Mouse (Mus musculus): ENCODE results near the gene Mier1.
"Not testable (repeated sequence)": the region's sequence is repeated elsewhere in the genome, so short reads cannot be mapped to it uniquely, and the experiment has no call there.

Gene Mier1

DNA sequence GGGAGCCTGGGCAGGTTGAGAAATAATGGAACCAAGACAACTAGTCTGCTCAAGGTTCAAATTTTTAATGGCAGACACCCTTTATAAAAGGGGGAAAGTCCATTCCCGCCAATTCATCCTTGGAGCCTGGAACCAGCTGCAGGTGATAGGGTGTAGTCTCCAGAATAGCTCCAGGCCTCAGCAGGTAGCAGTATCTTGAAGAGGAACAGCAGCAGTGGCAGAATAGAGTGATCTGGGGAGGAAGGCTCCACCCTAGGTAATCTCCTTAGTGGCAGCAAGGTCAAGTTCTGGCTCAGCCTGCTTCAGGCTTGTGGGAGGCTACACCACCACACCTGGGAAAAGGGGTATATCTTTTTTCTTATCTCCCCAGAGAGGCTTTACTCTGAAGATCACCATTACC is 52.0 kb downstream of the Mier1 start:
- DNase-seq (ENCODE audit: low spot score in 2 of 2) = not testable (repeated sequence)

DNA sequence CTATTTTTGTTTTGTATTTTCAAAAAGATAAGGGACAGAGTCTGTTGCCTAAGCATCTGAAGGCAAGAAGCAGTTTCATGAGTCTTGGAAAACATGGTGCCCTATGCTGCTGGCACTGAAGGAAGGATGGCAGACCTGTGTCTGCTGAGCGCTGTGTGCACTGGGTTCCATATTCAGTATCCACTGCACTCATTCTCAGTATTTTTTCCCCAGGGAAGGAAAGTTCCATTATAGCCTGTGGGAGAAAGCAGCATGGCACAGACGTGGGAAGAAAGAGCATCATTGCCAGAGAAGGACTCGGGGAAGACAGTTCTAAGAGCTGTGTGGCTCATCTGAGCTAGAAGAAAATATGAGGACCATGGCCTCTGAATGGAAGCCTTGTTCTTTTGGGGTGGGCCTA is 57.1 kb downstream of the Mier1 start:
- no peak for DNase-seq (ENCODE audit: low spot score in 2 of 2)

GRCm38 (mm10) chr4:103173507-103173906 is 59.3 kb downstream of the Mier1 start:
- DNase-seq (ENCODE audit: low spot score in 2 of 2) = no peak

- DNase-seq (ENCODE audit: low spot score in 2 of 2) = no peak
Measured at GRCm38 (mm10) chr4:103174001-103174400, 59.8 kb downstream of the Mier1 start.

GRCm38 (mm10) chr4:103177681-103178080 is 63.5 kb downstream of the Mier1 start:
- no peak for DNase-seq (ENCODE audit: low spot score in 2 of 2)

DNA sequence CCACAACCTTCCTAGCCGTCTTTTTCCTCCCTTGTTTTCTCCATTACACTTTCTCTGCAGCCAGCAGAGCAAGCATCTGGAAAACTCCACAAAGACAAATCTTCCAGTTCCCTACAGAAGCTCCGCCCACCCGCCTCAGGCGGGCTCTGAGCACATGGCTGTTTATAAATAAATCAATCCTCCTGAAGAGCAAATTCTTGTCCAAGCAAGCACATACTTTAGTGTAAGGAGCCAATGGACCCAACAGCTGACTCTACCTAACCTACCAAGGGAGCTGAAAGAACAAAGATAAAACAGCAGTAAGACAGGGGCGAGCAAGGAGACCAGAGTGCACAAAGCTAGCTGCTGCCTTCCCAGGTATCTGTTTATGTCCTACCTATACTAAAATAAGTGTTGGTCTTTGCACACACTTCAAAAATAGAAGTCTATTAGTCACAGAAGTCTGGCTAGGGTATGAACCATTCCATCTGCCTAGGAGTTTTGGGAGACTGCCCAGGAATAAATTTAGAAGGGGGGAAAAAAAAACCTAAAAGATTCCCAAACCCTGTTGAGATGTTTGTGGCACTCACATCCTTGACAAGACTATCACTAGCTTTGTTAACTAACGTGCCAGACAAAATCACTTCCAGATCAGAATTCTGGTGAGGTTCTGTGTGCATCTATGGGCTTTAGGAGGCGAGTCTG is 64.6 kb downstream of the Mier1 start:
- no peak for DNase-seq (ENCODE audit: low spot score in 2 of 2)

GRCm38 (mm10) chr4:103179581-103179980 is 65.4 kb downstream of the Mier1 start:
- no peak for DNase-seq (ENCODE audit: low spot score in 2 of 2)

- DNase-seq (ENCODE audit: low spot score in 2 of 2) = no peak
Measured at GRCm38 (mm10) chr4:103180300-103180888, 66.2 kb downstream of the Mier1 start.

GRCm38 (mm10) chr4:103188786-103189640 is 74.8 kb downstream of the Mier1 start:
- DNase-seq (ENCODE audit: low spot score in 2 of 2) = no peak

DNA sequence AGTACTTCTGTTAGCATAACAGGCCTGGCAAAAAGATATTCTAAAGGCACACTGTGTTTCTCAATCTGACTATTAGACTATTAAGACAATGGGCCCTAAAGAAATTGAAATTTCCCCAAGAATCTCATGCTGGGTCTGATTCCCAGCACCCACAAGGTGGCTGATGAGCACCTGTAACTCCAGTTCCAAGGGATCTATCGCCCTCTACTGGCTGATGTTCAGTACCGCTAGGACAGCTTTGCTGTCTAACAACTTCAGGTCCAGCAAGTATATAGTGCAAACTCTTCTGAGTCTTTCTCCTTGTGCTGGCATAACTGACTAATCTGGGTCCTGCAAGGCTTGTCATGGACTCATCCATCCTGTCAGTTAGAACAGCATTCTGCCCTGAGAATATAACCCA is 78.2 kb downstream of the Mier1 start:
- no peak for DNase-seq (ENCODE audit: low spot score in 2 of 2)

GRCm38 (mm10) chr4:103197401-103197800 is 83.2 kb downstream of the Mier1 start:
- no peak for DNase-seq (ENCODE audit: low spot score in 2 of 2)

GRCm38 (mm10) chr4:103199086-103199485 is 84.9 kb downstream of the Mier1 start:
- no peak for DNase-seq (ENCODE audit: low spot score in 2 of 2)

GRCm38 (mm10) chr4:103200046-103200445 is 85.9 kb downstream of the Mier1 start:
- no peak for DNase-seq (ENCODE audit: low spot score in 2 of 2)

GRCm38 (mm10) chr4:103203646-103204045 is 89.5 kb downstream of the Mier1 start:
- DNase-seq (ENCODE audit: low spot score in 2 of 2) = no peak

- no peak for DNase-seq (ENCODE audit: low spot score in 2 of 2)
Measured at GRCm38 (mm10) chr4:103208553-103208952, 94.4 kb downstream of the Mier1 start.

DNA sequence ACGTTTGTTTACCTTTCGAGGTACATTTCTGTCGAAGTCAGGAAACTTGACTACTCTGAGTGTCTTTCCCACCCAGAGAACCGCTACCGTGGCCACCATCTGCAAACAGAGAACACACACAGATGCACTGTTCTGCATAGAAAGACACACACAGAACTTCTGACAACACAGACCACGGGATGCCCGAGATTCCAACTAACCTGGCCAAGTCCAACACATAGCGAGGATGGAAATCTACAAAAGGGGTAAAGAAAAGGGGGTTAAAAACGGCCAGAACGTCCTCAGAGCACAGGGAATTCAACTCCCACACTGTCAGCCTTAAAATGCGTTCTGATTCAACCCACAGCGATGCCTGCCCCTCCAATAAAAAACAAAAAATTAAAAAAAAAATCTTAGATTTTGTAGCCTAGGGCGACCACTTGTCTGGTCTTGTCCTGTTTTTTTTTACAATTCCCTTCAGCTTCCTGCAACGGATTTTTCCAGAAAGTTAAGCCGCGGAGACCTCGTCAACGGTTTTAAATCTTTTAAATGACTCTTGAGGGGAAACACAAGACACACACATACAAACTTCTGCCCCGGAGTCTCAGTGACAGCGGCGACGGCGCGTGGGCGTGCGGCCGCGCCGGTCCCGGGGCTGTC is 99.8 kb downstream of the Mier1 start:
- no peak for DNase-seq (ENCODE audit: low spot score in 2 of 2)

- DNase-seq (ENCODE audit: low spot score in 2 of 2) = peak; percentile 40 to 54
Measured at GRCm38 (mm10) chr4:103214498-103214924, 100.3 kb downstream of the Mier1 start.
